Mouse (Mus musculus) ES-Bruce4 (cell line): ENCODE data around the gene Psen2. TPM values are rescaled to one million over a fixed set of nuclear protein-coding genes. Genes with fewer than 3 reads are reported as not detected.

Experiments used
- H3K27ac ChIP-seq: 2 replicates; pipeline ENCODE4 v1.5.1; 2012; ENCODE audit warnings: low read length, inconsistent platforms; ENCODE audit not compliant: insufficient read depth
- H3K27me3 ChIP-seq: 2 replicates; pipeline ENCODE4 v1.6.1; 2012; ENCODE audit warnings: mild to moderate bottlenecking, low read length, inconsistent platforms; ENCODE audit not compliant: control insufficient read depth, poor library complexity, insufficient read depth, severe bottlenecking
- H3K36me3 ChIP-seq: 2 replicates; pipeline ENCODE4 v1.6.1; 2012; ENCODE audit warnings: inconsistent platforms, mild to moderate bottlenecking, low read length, moderate library complexity; ENCODE audit not compliant: control insufficient read depth, poor library complexity, insufficient read depth, severe bottlenecking
- H3K4me1 ChIP-seq: one replicate; pipeline ENCODE4 v1.8.1; 2011; ENCODE audit warnings: low read length; ENCODE audit not compliant: control insufficient read depth, insufficient read depth
- H3K4me3 ChIP-seq: 2 replicates; pipeline ENCODE4 v1.5.1; 2011; ENCODE audit warnings: low read depth, mild to moderate bottlenecking, low read length
- H3K9ac ChIP-seq: 2 replicates; pipeline ENCODE4 v1.6.1; 2012; ENCODE audit warnings: low read depth, mild to moderate bottlenecking, inconsistent platforms; ENCODE audit not compliant: poor library complexity, severe bottlenecking
- H3K9me3 ChIP-seq: replicated peaks from 2 replicates; pipeline ENCODE4 v1.6.1; 2012; ENCODE audit warnings: mild to moderate bottlenecking, low read length, inconsistent platforms; ENCODE audit not compliant: control insufficient read depth, poor library complexity, insufficient read depth, severe bottlenecking
- CTCF ChIP-seq: IDR thresholded peaks from one replicate; pipeline ENCODE4 v1.8.1; 2011; ENCODE audit warnings: low read depth, low read length
- EP300 ChIP-seq: IDR thresholded peaks from 2 replicates; pipeline ENCODE4 v1.6.1; 2011; ENCODE audit warnings: low read depth, low read length; ENCODE audit not compliant: insufficient read depth
- POLR2A ChIP-seq: IDR thresholded peaks from one replicate; pipeline ENCODE4 v1.8.1; 2011; ENCODE audit warnings: low read length; ENCODE audit not compliant: insufficient read depth
- polyA plus RNA-seq: library from polyadenylated mRNA; stranded (reverse); fragments of >200 nt; gene quantifications from 2 replicates; pipeline ENCODE4 v1.2.4, GENCODE M21; 2011; ENCODE audit warnings: low read depth; ENCODE audit not compliant: missing spikeins, insufficient read depth, insufficient read length

The Psen2 gene
- polyA plus RNA-seq, 1 experiment: 11.7 TPM

- TF ChIP-seq EP300 (no peak), POLR2A (no peak), CTCF (no peak)
- Histone ChIP-seq H3K36me3 (no peaks in the 10 kb centered on the region), H3K4me3 (no peak overlapping the region), H3K9me3 (no peaks in the 10 kb centered on the region), H3K4me1 (peaks cover 2% of the 10 kb centered on the region), H3K9ac (no peak overlapping the region), H3K27ac (no peak overlapping the region), H3K27me3 (no peaks in the 10 kb centered on the region)
Measured at GRCm38 (mm10) chr1:180222007-180222406, 41.2 kb downstream of the Psen2 start.

- TF ChIP-seq CTCF: no peak
- no peak for TF ChIP-seq POLR2A
- no peak for TF ChIP-seq EP300
- Histone ChIP-seq H3K9me3 (no peaks in the 10 kb centered on the region), H3K27me3 (no peaks in the 10 kb centered on the region), H3K9ac (no peak overlapping the region), H3K4me3 (no peak overlapping the region), H3K27ac (no peak overlapping the region), H3K4me1 (peaks cover 2% of the 10 kb centered on the region), H3K36me3 (no peaks in the 10 kb centered on the region)
Measured at GRCm38 (mm10) chr1:180220791-180221542, 42.3 kb downstream of the Psen2 start.

GRCm38 (mm10) chr1:180216541-180217276 lies 46.5 kb downstream of the Psen2 start:
- Histone ChIP-seq H3K27me3 (no peaks in the 10 kb centered on the region), H3K4me3 (no peak overlapping the region), H3K27ac (no peak overlapping the region), H3K9me3 (no peaks in the 10 kb centered on the region), H3K9ac (no peak overlapping the region), H3K36me3 (no peaks in the 10 kb centered on the region), H3K4me1 (no peaks in the 10 kb centered on the region)
- TF ChIP-seq EP300: no peak
- TF ChIP-seq CTCF: no peak
- TF ChIP-seq POLR2A: no peak

GRCm38 (mm10) chr1:180215044-180215443 lies 48.2 kb downstream of the Psen2 start:
- H3K27me3 ChIP-seq: no peaks in the 10 kb centered on the region
- H3K36me3 ChIP-seq: no peaks in the 10 kb centered on the region

GRCm38 (mm10) chr1:180212911-180213310 lies 50.3 kb downstream of the Psen2 start:
- Histone ChIP-seq H3K27me3 (no peaks in the 10 kb centered on the region), H3K9ac (no peak overlapping the region), H3K9me3 (no peaks in the 10 kb centered on the region), H3K27ac (no peak overlapping the region), H3K4me1 (peaks cover 7% of the 10 kb centered on the region), H3K4me3 (no peak overlapping the region), H3K36me3 (no peaks in the 10 kb centered on the region)
- no peak for TF ChIP-seq CTCF

More at GRCm38 (mm10) chr1:180215044-180215443, 48.2 kb downstream of the Psen2 start:
- peak; percentile 98 for TF ChIP-seq CTCF
- no peak for TF ChIP-seq POLR2A
- 0 out of 2 replicates have a peak, but pooled peaks have one; percentile 65 for TF ChIP-seq EP300
- Histone ChIP-seq H3K27ac (no peak overlapping the region), H3K9ac (no peak overlapping the region), H3K4me1 (peaks cover 5% of the 10 kb centered on the region), H3K9me3 (no peaks in the 10 kb centered on the region), H3K4me3 (0 out of 2 replicates have a peak overlapping the region, but pooled peaks have one; percentile 12)

- no peaks in the 10 kb centered on the region for H3K9me3 ChIP-seq
- no peak overlapping the region for H3K9ac ChIP-seq
- 0 out of 2 replicates have a peak overlapping the region, but pooled peaks have one; percentile 3 for H3K27ac ChIP-seq
- H3K27me3 ChIP-seq: no peaks in the 10 kb centered on the region
- TF ChIP-seq POLR2A (no peak), EP300 (peak; percentile 84)
- H3K4me1 ChIP-seq: peaks cover 7% of the 10 kb centered on the region
- H3K4me3 ChIP-seq: no peak overlapping the region
- H3K36me3 ChIP-seq: no peaks in the 10 kb centered on the region
Measured at GRCm38 (mm10) chr1:180210781-180211271, 52.4 kb downstream of the Psen2 start.
